Mouse (Mus musculus): ENCODE data around the gene Lrp5. TPM values are rescaled to one million over a fixed set of nuclear protein-coding genes. Genes with fewer than 3 reads are reported as not detected.

Gene Lrp5
- total and polyA plus RNA-seq, 3 experiments: 16.1 to 31.9 TPM; not detected in 1

GRCm38 (mm10) chr19:3695976-3696375 is 9.6 kb upstream of the Lrp5 start:
- no peak overlapping the region for H3K4me3 ChIP-seq (ENCODE audit: control insufficient read depth in 1 of 2, insufficient read depth in 1 of 2, low read depth in 2 of 2, low read length in 2 of 2)
- H3K27me3 ChIP-seq (ENCODE audit: control insufficient read depth in 1 of 2, insufficient read depth in 2 of 2, low read length in 2 of 2): no peaks in the 10 kb centered on the region
- H3K9ac ChIP-seq (ENCODE audit: control insufficient read depth, low read depth, low read length, poor library complexity, severe bottlenecking): no peak overlapping the region
- TF ChIP-seq BHLHE40 (IDR thresholded peaks at IDR 0.05; ENCODE audit: borderline replicate concordance, low read depth, low read length) (no peak), MAZ (IDR thresholded peaks at IDR 0.05; ENCODE audit: low read depth, low read length) (no peak), MEF2A (IDR thresholded peaks at IDR 0.05; ENCODE audit: extremely low read depth, insufficient replicate concordance, low read depth, low read length, poor library complexity, severe bottlenecking) (no peak), ZNF384 (IDR thresholded peaks at IDR 0.05; ENCODE audit: low read depth, low read length) (no peak)
- no peaks in the 10 kb centered on the region for H3K79me2 ChIP-seq (ENCODE audit: control insufficient read depth, insufficient read depth, low read length, poor library complexity)
- no peaks in the 10 kb centered on the region for H3K9me3 ChIP-seq (replicated peaks; ENCODE audit: insufficient read depth, low read length)
- no peak for DNase-seq (ENCODE audit: low read depth, low spot score)
- no peaks in the 10 kb centered on the region; a peak in 1 of 4 replicates for H3K36me3 ChIP-seq (ENCODE audit: control insufficient read depth in 1 of 2, insufficient read depth in 2 of 2, low read length in 2 of 2)
- H3K4me1 ChIP-seq (ENCODE audit: control insufficient read depth in 1 of 2, insufficient read depth in 2 of 2, low read length in 2 of 2): no peaks in the 10 kb centered on the region
- no peak overlapping the region for H3K27ac ChIP-seq (ENCODE audit: control insufficient read depth, low read depth, low read length)

GRCm38 (mm10) chr19:3695471-3695870 is 9.1 kb upstream of the Lrp5 start:
- DNase-seq (ENCODE audit: low read depth, low spot score): no peak
- no peak overlapping the region for H3K4me3 ChIP-seq (ENCODE audit: control insufficient read depth in 1 of 2, insufficient read depth in 1 of 2, low read depth in 2 of 2, low read length in 2 of 2)
- TF ChIP-seq NELFE (IDR thresholded peaks at IDR 0.05; ENCODE audit: low read depth, low read length): no peak
- no peak for TF ChIP-seq MYB (IDR thresholded peaks at IDR 0.05; ENCODE audit: low read depth, low read length)
- TF ChIP-seq GABPA (IDR thresholded peaks at IDR 0.05; ENCODE audit: low read depth, low read length): no peak
- no peak for TF ChIP-seq ZNF384 (IDR thresholded peaks at IDR 0.05; ENCODE audit: low read depth, low read length)
- no peak for TF ChIP-seq POLR2AphosphoS5 (IDR thresholded peaks at IDR 0.05; ENCODE audit: borderline replicate concordance, low read depth, low read length)
- TF ChIP-seq CHD1 (IDR thresholded peaks at IDR 0.05; ENCODE audit: low read depth, low read length): no peak
- no peak for TF ChIP-seq JUND (IDR thresholded peaks at IDR 0.05; ENCODE audit: low read depth, low read length)
- no peak for TF ChIP-seq POLR2AphosphoS2 (IDR thresholded peaks at IDR 0.05; ENCODE audit: low read length)
- TF ChIP-seq RAD21 (IDR thresholded peaks at IDR 0.05; ENCODE audit: low read depth, low read length): no peak
- TF ChIP-seq CHD2 (IDR thresholded peaks at IDR 0.05; ENCODE audit: low read length): no peak
- TF ChIP-seq EP300 (IDR thresholded peaks at IDR 0.05; ENCODE audit: low read depth in 1 of 2, low read length in 2 of 2): no peak
- no peak for TF ChIP-seq TAL1 (IDR thresholded peaks at IDR 0.05; ENCODE audit: low read length)
- TF ChIP-seq ZKSCAN1 (IDR thresholded peaks at IDR 0.05; ENCODE audit: low read depth, low read length): no peak
- TF ChIP-seq TBP (IDR thresholded peaks at IDR 0.05; ENCODE audit: low read depth, low read length): no peak
- no peak for TF ChIP-seq USF1 (IDR thresholded peaks at IDR 0.05; ENCODE audit: low read depth, low read length)
- TF ChIP-seq ELF1 (IDR thresholded peaks at IDR 0.05; ENCODE audit: low read depth, low read length): no peak
- TF ChIP-seq ZMIZ1 (IDR thresholded peaks at IDR 0.05; ENCODE audit: low read depth, low read length): no peak
- no peak for TF ChIP-seq ZC3H11A (IDR thresholded peaks at IDR 0.05; ENCODE audit: low read depth, low read length)
- TF ChIP-seq RCOR1 (IDR thresholded peaks at IDR 0.05; ENCODE audit: low read depth, low read length): no peak

More at GRCm38 (mm10) chr19:3695471-3695870, 9.1 kb upstream of the Lrp5 start:
- Histone ChIP-seq H3K27me3 (ENCODE audit: control insufficient read depth in 1 of 2, insufficient read depth in 2 of 2, low read length in 2 of 2) (no peaks in the 10 kb centered on the region), H3K9me3 (replicated peaks; ENCODE audit: insufficient read depth, low read length) (no peaks in the 10 kb centered on the region), H3K79me2 (ENCODE audit: control insufficient read depth, insufficient read depth, low read length, poor library complexity) (no peaks in the 10 kb centered on the region), H3K4me1 (ENCODE audit: control insufficient read depth in 1 of 2, insufficient read depth in 2 of 2, low read length in 2 of 2) (no peaks in the 10 kb centered on the region), H3K9ac (ENCODE audit: control insufficient read depth, low read depth, low read length, poor library complexity, severe bottlenecking) (no peak overlapping the region), H3K36me3 (ENCODE audit: control insufficient read depth in 1 of 2, insufficient read depth in 2 of 2, low read length in 2 of 2) (no peaks in the 10 kb centered on the region; a peak in 1 of 4 replicates), H3K27ac (ENCODE audit: control insufficient read depth, low read depth, low read length) (no peak overlapping the region)

Data from MEL (cell line).